Mouse (Mus musculus) gastrocnemius, postnatal 14 days (tissue): ENCODE data around the gene Trim23. TPM values are rescaled to one million over a fixed set of nuclear protein-coding genes. Genes with fewer than 3 reads are reported as not detected.
"Not testable (repeated sequence)": the region's sequence is repeated elsewhere in the genome, so short reads cannot be mapped to it uniquely, and the experiment has no call there.

Experiments
- DNase-seq: peaks from one replicate; pipeline ENCODE4 v3.0.0; 2021; ENCODE audit warnings: mixed read lengths
- intact Hi-C: fragments of 180-260 bp; cut with DNase I; formaldehyde crosslinking; loops from one replicate; pipeline ENCODE4 v1.15.1; 2025; ENCODE audit warnings: low total_unique reads
- long read RNA-seq, 2 experiments: library from polyadenylated mRNA; stranded (forward); transcript quantifications; one replicate each; pipeline ENCODE4 v2.0.0; 2021
- total RNA-seq, 2 experiments: library from RNA; stranded (reverse); gene quantifications; 2 replicates each; pipeline ENCODE4 v1.2.3; 2021

Trim23 gene
- 10 to 100 TPM; 16.3 to 18.9 TPM for total RNA-seq
- long read RNA-seq, experiment 1, transcript Trim23-201 (11 exons, 3,416 nt), result major isoform, 11 of 12 reads
- long read RNA-seq, experiment 1, partial matches to known transcripts, result 0 of 12 reads
- long read RNA-seq, experiment 1, other reads (novel, unspliced or antisense), result 1 of 12 reads
- long read RNA-seq, experiment 2, transcript Trim23-201 (11 exons, 3,416 nt), result major isoform, 9 of 11 reads
- long read RNA-seq, experiment 2, partial matches to known transcripts, result 1 of 11 reads
- long read RNA-seq, experiment 2, other reads (novel, unspliced or antisense), result 1 of 11 reads

- peak; percentile 98 for DNase-seq
- intact Hi-C loops, result no loop called here
Measured at GRCm38 (mm10) chr13:104178650-104179121, at the start of gene Trim23. Trim23 (plus strand) TSS chr13:104178797.

DNA sequence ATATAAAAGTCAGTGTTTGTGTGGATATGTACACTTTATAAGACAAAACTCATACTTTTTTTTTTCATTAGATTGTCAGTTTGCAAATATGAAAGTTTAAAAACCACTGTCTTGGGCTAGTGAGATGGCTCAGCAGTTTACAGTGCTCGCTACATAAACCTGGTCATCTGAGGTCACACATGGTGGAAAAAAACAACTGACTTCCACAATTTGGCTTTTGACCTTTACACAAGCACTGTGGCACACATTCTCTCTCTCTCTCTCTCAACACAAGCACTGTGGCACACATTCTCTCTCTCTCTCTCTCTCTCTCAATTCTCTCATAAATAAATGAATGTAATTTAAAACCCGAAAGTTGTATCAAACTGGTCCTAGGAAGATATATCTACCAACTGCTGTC is 46.0 kb upstream of the Trim23 start:
- intact Hi-C loops, result no loop called here
- no peak for DNase-seq

GRCm38 (mm10) chr13:104134510-104135085 is 44.0 kb upstream of the Trim23 start:
- no peak for DNase-seq
- intact Hi-C loops, result no loop called here

GRCm38 (mm10) chr13:104139369-104140209 is 39.0 kb upstream of the Trim23 start:
- intact Hi-C loops, result no loop called here
- peak; percentile 74 for DNase-seq

DNA sequence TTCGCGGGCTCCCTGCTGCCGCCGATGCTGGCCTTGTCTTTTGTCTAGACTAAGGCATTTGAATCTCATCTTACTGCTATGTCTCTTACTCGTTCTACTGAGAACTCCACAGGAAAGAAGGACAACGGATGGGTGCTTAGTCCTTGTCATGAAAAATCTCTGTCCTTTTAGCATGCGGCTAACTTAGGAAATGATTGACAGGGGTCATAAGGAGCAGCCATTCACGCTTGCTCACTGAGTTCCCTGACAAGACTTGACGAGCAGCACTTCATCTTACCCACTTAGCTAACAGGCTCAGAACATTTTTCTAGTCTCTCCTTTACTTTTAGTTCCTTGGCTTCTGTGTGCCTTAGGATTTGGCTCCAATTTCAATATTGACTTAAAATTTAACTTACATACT is 33.7 kb upstream of the Trim23 start:
- intact Hi-C loops, result no loop called here
- DNase-seq, result no peak

- no peak for DNase-seq
- intact Hi-C loops, result no loop called here
Measured at GRCm38 (mm10) chr13:104145646-104146045, 33.0 kb upstream of the Trim23 start.

DNA sequence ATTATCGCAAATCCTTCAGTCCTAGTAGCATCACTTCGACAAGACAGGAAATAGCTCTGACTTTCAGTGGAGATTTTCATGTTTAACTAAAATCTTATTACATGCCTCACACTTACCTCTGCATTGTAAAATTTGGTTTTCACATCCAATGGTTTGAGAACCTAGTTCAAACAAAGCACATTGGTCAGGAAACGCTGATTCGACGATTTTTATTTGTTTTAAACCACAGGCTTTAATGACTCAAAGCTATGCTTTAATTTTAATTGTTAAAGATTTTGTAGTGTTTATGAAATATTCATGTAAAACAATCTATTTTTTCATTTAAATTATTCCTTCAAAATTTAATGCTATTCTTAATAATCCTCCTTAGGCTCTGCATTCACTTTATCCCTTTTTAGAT is 24.4 kb upstream of the Trim23 start:
- no peak for DNase-seq
- intact Hi-C loops, result no loop called here

- intact Hi-C loops, result no loop called here
- no peak for DNase-seq
Measured at GRCm38 (mm10) chr13:104155106-104155505, 23.5 kb upstream of the Trim23 start.

- DNase-seq, result no peak
- intact Hi-C loops, result no loop called here
Measured at GRCm38 (mm10) chr13:104155686-104156085, 22.9 kb upstream of the Trim23 start.

DNA sequence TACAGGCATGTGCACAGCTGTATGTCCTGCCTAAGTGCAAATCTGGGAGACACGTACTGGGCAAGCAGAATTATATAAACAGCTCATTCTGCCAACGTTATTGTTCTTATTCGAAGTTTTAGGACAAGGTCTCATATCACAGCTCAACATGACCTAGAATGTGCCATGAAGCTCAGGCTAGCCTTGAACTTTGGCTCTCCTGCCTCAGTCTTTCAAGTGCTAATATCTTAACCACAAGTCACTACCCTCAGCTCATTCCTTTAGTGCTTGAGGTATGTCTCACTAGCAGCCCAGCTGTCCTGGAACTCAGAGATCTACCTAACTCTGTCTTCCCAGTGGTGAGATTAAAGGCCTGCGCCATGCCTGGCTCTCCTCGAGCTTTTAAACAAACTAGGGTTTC is 6.9 kb upstream of the Trim23 start:
- intact Hi-C loops, result no loop called here

GRCm38 (mm10) chr13:104172498-104172897 is 6.1 kb upstream of the Trim23 start:
- intact Hi-C loops, result no loop called here
- no peak for DNase-seq

More for the DNA sequence above, 6.9 kb upstream of the Trim23 start:
- DNase-seq, result no peak

DNA sequence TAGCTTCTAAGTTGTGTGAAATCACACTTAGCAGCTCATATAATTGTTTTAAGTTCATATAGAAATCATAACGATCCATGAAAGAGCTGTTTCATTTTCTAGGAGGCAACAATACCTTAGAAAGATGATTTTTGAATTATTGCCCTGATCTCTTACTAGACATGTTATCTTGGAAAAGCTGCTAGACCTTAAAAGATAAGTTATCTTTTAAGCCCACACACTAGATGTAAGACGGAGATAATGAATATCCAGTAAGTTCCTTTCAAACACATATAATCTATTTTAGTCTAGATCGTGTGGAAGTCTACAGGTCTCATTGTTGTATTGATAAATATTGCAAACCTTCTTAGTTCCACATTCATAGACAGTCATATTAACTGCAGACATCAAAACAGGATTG is 1.7 kb upstream of the Trim23 start:
- intact Hi-C loops, result no loop called here
- DNase-seq, result no peak

DNA sequence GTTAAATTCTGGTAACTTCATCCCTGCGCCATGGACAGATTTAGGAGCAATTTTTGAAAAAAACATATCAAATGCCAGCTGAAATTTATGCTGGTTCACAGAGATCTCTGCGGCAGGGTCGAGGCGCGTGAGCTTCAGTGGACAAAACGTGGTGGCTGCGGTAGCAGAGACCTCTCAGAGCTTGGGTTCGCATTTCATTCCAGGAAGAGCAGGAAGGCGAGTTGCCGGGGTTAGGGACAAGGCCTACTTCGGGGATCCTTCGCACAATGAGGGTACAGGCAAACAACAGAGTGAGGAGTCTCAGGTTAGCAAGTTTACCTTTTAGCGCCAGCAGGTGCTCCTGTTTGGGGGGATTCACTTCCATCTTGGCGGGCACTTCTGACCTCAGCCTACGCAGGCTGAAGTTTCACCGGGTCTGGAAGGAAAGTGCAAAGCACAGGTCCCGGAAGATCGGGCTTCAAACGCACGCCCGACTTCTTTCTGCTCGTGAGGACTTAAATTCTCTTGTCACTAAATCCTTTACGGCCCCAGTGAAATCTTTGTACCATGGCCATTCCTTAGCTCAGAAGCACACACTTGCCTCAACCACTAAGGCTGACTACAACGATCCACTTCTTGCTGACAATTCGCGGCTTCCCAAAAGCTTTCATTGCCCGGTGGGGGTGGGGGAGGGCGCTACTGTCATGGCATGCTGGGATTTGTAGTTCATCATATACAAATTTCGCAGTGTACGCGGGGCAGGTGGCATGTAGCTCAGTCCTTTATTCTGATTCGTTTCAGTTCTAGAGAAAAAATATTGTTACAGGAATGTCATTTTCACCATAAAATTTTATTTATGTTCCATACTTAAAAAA is 574 bp upstream of the Trim23 start, which contains the start of gene Trappc13:
Gene Trappc13 (minus strand): TSS at position 674 of the 854 bp plus-strand sequence.
- peak; percentile 11 for DNase-seq
- intact Hi-C loops, result no loop called here

DNA sequence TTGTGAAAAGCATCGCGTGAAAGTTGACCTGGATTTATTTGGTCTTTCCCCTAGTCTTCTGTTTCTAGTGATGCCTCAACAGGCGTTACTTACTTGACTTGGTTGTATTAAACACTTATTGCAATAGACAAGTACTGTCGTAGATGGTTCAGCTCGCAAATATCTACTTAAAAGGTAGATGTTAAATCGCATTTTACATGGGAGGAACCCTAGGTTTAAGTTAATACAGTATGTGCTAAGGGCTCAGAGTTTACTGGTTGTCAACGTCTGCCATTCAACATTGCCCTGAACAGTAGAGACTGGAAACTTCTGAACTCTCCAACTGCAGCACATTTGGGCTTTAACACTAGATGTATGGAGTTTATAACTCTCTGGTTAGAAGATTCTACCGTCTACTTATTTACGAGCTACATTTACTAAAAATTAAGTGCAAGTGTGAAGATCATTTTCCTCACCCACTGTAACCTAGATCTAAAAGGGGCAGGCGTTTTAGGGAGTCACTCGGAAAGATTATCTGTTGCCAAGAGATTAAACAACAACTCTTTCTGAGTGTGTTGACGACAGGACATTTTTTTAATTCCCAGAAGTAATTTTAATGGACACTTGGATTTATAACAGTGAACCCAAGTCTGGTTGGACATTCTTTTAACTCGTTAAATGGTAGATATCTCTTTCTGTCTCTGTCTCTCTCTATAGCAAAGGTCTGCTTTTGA is 735 bp downstream of the Trim23 start:
- intact Hi-C loops, result no loop called here
- no peak for DNase-seq

- intact Hi-C loops, result no loop called here
- DNase-seq, result no peak
Measured at GRCm38 (mm10) chr13:104187357-104187756, 8.8 kb downstream of the Trim23 start.

GRCm38 (mm10) chr13:104195891-104196290 is 17.3 kb downstream of the Trim23 start:
- DNase-seq, intact Hi-C loops: not testable (repeated sequence)

DNA sequence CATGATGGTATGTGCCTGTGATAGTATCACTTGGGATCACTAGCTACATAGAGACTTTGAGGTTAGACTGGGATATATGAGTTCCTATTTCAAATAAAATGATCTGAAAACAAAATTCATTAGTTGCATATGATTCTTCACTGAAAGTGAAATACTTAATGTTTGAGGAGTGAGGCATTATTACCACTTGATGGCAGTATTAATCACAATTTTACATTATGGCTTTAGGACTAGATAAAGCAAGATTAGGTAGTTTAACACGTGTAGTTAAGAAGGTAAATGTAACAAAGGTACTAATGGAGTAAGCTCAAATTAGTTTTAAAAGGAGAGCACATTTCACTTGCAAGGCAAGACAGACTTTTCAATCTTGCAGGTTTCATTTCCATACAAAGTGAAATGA is 25.7 kb downstream of the Trim23 start:
- intact Hi-C loops, result no loop called here
- no peak for DNase-seq

GRCm38 (mm10) chr13:104227478-104227877 is 48.9 kb downstream of the Trim23 start:
- intact Hi-C loops, result no loop called here
- DNase-seq, result no peak
